Mouse (Mus musculus): ENCODE measurements around the gene Stx6.

The Stx6 gene

DNA sequence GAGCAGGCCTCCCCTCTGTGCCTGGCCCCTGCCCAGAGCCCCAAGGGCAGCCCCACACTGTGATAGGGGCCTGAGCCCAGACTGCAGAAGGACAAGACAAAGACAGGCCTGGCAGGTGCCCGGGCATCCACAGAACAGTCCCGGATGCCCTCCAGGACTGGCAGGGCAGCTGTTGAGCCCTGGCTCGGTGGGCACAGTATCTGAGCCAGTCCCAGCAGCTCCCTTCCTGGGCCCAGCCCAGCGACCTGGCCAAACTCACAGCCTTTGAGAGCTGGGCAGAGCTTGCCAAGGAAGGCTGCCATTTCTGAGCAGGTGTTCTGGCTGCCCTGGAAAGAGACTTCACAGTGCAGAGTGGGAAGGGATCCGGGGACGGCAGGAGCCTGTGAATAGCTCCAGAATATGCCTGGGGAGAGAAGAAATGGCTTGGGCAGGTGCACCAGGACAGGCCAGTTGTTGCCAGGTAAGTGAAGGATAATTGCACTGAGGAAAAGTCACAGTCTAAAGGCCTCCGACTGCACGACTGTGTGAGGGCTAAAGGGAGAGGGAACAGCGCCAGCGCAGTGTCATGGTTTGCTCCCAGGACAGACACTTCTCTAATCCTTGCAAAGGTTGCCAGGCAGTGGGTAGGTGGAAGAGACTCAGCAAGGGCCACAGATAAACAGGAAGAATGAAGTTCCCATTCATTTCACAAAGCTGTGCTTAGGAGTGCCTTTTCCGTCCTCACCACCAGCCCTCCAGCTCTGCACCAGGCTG, 51.7 kb downstream of the Stx6 start:
- DNase-seq: no peak

DNA sequence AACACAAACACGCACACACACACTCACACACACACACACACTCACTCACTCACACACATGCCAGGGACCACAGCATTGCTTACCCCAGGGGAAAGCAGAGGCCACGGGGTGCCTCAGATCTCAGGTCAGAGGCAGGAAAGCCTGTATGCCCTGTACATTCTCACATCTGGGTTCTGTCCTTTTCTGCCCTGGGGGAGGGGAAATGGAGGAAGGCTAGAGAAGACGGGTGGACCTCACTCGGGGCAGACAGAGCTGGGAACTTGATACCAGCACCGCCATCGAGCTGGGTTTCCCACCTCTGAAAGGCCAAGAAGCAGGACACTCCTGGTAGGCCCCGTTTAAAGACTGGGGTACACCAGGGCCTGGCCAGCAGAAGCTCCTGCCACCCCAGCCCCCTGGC, 52.5 kb downstream of the Stx6 start:
- no peak for DNase-seq

DNA sequence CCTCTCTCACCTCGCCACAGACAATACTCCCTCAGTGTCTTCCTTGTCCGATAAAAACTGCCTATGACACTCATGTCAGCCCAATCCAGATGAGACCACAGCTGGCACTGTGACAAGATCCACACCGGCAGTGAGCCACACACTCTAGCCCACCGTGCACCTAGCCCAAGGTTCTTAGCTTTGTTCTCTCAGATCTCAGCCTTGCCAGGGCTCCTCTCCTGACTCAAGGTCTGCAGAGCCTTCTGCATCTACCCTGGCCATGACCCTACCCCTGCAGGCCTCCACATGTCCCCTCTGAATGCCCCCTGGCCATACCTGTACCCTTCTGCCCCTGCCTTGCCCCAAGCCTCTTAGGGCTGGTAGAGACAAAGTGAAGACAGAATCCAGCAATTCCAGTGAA, 53.6 kb downstream of the Stx6 start:
- DNase-seq: no peak

DNA sequence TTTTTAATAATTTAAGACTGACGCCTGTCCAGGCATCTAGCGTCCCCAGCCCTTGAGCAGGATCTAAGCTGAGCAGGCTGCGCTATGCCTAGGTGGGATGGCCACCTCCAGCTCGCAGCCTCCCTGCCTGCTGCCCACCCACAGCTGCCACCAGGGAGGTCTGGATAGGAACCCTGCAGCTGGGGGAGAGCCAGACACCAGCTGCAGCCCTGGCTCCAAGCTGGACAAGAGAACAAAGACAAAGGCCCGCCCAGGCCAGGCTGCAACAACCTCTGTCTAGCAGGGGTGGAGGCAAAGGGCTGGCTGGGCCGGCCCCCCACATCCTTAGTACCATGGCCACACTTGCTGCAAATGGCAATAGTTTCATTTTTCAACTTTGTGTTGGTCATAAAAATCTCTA, 54.0 kb downstream of the Stx6 start:
- DNase-seq: no peak

DNA sequence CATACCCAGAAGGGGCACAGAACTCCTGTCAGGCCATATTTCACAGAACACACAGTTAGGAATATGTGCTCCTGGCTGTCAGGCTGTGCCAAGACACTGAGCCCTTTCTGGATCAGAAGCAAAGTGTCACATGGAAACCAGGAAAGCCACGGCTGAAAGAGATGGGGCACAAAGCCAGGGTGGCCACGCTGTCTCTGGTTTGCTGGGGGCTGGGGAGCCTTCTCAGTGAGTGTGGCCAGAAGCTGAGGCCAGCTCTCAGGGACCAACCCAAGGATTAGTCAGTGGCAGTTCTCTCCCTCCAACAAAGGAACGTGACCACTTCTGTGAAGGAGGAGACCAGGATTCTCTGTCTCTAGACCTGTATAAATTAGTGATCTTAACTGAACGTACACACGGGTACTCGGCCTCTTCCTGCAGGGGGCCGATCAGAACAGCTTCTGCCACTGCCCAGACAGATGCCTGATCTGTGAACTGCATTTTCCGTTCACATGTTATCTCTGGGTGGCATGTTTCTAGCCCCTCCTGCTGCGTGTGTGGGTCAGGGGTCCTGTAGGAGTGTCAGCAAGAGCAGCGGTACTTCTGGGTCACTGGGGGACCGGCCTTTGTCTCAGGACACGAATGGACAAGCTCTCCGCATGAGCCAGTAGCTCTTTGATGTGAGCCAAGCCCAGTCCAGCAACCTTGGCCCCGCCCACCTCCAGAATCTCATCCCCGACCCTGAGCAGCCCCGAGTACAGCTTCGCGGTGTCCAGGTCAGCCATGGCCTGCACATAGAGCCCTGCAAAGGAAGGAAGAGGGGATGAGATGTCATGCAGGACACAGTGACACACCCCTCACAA, 54.6 kb downstream of the Stx6 start:
- no peak for DNase-seq

DNA sequence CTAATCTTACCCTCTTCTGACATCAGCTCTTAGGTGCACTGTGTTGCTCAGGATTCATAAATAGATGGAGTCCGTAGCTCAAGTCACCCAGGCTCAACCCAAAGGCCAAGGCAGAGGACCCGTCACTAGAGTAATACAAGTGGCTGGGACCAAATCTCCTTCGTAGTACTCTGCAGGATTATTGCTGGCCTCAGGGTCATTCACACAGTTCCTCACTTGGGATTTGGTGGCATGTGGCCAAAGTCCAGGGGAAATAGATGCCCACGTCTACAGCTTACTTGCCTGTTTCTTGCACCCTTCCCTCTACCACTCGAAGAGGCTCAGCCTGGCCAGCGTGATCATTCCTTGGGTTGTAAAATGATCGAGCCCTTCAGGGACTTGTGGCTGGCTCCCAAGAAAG, 55.4 kb downstream of the Stx6 start:
- no peak for DNase-seq

DNA sequence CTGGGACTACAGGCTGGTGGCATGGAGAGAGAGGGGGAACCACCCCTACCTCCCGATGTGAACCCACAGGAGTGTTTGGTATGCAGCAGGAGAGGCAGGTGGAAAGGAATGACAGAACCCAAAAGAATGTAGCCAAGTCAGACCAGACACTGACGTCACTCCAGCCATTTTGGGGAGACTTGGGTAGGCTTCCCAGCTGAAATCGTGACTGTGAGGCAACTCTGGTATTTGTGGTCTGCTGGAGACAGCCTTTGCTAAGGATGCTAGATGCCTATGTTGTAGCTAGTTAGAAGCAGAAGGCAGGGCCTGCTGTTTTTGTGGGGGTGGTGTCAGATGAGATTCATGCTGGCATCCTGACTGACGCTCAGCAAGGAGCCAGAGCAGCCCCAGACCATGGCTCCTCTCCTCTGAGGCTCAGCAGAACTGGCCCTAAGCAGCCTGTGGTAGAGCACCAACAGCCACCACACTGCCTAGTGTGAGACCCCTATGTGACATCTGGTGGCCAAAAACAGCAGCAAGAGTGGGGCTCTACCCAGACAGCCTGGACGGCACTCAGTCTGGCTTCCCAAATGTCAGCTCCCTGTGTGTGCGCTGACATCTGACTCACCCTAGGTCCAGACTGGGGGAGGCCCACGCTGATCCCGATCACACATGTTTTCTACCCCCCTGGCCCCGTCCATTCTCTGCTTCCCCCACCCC, 56.7 kb downstream of the Stx6 start:
- peak; percentile 64 for DNase-seq

DNA sequence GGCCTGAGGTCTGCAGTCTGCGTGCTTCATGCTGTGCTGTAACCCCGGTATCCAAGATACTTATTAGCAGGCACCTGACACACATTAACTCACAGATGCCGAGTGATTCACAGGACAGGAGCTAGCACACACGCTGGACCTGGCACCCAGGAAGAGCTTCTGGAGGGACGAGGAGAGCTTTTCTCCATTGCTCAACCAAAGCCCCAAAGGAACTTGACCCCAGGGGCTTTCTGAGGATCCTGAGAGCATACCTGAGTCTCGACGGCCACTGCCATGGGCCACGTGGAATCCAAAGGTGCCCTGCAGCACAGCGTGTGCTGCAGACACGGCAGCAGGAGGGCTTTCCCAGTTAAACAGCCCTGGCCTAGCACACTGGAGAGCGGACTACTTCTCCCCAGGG, 57.8 kb downstream of the Stx6 start:
- no peak for DNase-seq

DNA sequence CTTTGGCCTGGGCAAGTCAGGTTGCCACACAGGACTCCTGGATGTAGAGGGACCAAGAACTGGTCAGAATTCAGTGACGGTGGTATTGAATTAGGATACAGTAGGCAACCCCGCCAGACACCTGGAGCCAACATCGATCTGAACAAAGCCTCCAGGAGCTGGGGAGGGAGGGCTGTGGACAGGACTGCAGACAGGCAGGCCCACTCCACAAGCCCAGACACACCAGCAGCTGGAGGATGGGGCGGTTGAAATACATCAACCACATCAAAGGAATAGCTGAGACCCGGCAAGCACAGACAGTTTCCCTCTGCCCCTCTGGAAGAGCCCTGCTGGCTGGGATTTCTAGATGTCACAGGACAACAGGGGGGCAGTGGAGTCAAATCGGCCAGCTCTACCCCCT, 58.3 kb downstream of the Stx6 start:
- DNase-seq: peak; percentile 37

DNA sequence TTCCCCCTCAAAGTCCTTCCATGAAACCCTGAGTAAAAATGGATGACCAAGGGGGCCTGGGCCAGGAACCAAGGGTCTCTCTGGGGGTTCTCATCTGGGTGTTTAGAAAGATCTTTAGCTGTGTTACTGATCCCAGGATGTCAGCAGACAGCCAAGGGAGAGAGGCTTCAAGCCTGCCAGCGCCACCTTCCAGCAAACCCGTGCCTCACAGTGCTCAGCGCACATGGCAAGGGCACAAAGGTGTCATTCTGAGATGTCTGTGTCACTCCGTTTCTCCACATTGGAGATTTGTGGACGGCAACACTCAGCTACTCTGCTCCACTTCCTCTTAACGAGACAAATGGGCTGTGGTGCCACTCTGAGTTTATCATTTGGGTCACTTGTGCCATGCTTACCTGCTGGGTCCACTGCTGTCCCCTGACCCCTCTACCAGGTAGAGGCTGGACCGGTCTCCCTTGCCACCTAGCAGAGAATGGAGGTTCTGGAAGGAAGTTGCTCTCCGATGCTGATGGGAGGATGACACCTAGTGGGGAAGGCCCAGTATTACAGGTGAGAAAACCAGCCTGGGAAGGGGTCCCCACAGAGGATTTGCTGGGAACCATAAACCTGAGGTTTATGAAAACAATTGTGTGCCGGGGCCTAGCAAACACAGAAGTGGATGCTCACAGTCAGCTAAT, 59.5 kb downstream of the Stx6 start:
- DNase-seq: peak; percentile 78

DNA sequence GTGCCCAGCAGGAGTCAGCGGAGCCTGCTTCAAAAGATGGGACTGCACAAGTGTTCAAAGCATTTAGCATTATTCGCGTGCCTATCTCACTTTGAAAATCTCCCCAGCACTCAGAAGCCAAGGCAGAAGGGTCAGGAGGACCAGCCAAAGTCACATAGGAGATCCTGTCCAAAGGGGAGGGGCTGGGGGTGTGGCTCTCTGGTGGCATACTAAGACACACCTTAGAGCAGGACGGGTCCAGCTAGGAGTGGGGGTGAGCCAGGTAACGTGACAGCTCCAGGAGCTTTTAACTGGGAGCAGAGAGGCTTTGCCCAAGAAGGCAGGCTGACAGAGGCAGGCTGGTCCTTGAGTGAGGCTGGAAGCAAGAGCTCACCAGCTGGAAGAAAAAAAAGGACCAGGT, 60.4 kb downstream of the Stx6 start:
- DNase-seq: no peak

DNA sequence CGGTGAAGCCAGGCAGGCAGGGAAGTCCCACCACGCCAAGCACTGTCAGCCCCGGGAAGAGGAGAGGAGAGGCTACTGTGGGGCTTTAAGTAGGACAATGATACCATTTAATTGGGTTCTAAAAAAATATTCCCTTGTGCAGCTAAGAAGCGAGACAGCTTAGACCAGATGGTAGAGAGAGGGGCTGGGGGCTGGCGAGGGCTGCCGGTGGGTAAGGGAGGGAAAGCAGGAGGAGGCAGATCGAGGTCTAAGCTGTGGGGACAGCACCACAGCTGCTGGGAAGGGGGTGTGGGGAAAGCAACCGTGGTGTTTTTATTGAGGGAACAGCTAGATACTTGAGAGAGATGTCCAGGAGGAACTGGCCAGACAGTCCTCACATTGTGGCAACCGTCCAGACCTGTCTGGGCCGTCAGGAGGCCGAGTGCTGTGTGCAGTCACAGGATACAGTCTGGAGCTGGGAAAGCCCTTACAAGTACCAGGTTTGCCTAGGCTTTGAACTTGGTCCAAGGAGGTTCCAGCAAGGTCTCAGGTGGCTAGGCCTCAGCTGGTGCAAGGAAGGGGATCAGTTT, 63.7 kb downstream of the Stx6 start:
- peak; percentile 43 for DNase-seq

DNA sequence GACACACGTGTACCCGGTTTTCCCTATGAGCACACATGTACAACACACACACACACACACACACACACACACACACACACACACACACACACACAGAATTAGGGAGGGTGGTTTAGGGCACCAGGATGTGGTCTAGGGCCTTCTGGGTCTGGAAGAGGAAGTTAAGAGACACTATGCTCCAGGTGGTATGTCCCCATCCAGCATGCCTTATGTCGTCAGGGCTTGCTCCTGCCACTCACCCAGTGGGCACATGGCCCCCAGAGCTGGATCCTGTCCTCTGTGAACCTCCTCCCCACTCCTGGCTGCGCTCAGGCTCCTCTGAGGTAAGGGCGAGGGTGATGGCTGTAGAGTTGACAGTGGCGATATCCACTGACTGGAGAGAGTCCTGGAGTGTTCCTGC, 64.5 kb downstream of the Stx6 start:
- DNase-seq: peak; percentile 58

DNA sequence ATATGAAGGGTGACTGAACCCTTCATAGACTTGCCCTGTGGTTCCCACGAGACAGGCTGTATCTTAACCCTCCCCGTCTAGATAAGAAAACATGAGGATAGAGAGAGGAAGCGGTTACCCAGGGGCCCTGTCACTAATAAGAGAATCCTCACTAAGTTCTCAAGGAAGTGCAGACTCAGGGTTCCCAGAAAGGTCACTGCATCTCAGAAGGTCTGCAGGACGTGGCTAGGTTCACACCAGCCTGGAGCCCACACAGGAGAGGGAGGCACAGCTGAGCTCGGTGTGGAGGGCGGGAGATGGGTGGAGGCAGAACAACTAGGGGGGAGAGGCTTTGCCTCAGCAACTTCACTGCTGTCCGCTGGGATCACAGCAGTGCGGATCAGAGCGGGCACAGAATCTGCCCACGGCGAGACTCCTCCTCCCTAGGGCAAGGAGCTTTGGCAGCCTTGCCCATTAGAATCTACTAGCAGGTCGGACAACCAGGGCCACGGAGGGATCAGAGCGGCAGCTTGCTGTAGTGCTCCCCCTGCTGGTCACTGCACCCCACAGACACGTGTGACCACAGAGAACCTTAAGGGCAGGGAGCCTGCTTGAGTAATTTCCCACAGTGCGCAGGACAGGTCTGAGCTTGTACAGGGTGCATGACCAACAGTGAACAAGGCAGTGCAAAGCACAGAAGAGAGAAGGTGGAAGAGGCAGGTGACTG, 65.5 kb downstream of the Stx6 start:
- DNase-seq: peak; percentile 87

DNA sequence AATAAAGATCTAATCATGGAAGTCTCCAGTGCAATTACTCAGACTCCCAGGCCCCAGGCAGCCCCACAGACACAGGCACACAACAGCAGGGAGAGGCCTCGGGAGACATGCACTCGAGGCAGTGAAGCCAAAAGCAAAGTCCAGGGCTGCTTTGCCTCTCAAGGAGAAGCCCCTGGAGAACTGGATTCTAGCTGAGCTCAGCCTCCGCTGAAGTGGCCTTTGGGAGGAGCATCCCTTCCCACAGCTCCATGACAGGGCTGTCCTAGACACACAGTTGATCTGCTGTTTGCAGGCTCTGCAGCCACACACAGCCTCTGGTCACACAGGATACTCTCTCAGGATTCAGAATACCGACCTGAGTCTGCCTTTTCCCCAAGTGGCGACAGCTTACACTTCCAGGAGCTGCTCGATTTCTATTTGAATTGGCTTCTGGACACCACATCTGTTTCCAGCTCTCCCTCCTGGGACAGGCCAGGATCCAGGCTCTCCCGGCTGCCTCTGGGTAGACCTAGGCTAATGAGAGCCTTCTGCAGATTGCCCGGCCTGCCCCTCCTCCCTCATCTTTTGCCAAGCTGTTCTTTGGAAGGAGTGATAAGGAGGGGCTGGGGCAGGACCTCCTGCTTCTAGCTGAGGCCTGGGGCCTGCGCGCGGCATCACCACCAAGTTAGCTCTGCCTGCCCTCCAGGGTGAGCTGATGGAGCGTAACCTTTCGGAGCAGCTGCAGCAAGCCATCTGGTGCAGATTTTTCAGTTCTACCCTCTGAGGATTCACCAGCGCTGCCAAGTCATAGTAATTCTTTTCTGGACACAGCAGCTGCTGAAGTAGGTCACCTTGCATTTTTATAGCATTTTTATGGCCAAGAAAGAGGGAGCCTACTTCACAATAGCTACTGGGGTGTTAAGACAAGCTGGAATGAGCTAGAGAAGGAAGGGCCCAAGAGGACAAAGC, 71.2 kb downstream of the Stx6 start:
- no peak for DNase-seq

DNA sequence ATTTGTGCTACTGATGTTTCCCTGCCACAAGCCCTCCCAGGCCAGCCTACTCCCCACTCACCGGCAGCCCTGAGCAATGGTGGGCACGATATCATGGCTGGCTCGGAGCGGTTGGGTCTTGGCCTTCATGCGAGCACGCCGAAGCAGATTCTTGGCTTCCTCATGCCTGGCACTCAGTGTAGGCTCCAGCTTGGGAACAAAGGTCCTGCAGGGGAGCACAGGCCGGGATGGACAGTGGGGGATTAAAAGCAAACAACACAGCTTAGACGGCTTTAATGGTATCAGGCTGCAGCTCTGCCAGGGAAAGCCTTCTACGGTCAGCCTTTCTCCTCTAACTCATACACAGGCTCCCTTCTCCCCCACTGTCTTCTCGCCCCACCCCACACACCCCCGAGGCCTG, 73.9 kb downstream of the Stx6 start:
- DNase-seq: no peak

DNA sequence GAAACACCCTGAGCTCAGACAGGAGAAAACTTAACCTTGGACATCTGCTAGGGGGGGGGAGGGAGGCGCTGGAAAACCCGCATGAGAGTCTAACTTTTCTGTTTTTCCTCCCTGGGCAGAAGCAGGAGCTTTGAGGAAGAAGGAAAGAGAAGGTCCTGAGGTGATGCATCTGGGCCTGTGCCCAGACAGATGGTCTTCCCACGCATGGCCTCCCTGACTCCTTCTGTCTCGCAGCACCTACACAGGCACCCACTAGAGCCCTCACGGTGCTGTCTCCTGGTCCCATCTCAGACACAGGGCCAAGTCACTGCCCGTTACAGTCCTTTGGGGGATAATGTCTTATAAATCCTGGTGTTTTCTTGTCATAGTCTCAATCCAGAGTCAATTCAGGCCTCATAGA, 74.3 kb downstream of the Stx6 start:
- no peak for DNase-seq

DNA sequence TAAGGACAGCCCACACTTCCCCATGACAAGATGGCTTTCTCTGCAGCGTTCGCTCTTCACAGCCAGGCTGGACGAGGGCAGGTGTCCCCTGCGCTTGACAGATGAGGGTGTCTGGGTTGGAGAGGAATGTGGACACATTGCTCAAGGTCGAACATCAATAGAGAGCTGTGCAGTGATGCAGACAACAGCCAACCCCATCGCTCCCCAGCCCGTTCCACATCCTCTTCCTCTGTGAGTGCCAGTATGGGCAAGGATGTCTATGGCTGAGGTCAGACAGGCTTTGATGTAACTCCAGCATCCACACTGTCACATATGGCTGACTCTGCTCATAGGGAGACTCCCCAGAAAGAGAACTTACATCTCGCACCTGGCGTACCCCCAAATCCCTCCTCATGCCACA, 74.9 kb downstream of the Stx6 start:
- DNase-seq: no peak

DNA sequence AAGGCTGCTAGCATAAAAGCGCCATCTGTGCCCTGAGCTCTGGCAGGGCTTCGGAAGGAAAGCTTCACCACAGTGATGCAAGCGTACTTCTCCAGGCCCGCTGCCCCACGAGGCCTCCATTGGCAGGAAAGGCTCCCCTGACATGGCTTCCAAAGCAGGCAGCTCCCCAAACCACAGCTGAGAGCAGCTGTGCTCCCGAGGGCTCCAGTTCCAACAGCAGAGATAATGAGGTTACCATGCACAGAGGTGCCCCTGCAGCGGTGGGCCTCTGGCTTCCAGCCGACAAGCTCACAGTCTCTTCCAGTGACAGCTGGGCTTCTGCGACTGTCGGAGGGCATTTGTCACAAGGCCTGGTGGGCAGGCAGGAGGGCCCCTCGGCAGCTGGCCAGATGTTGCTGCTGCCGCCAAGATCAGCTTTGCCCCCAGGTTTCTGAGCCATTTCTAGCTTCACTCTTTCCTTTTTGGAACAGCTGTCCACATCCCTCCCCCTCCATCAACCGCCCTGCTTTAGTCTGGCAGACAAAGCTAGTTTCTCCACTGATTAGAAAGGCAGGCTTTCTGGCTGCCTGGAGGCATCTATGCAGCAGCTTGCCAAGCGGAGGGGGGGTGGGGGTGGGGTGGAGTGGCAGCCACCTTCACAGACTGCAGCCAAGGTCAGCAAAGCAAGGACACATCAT, 75.6 kb downstream of the Stx6 start:
- DNase-seq: peak; percentile 73

DNA sequence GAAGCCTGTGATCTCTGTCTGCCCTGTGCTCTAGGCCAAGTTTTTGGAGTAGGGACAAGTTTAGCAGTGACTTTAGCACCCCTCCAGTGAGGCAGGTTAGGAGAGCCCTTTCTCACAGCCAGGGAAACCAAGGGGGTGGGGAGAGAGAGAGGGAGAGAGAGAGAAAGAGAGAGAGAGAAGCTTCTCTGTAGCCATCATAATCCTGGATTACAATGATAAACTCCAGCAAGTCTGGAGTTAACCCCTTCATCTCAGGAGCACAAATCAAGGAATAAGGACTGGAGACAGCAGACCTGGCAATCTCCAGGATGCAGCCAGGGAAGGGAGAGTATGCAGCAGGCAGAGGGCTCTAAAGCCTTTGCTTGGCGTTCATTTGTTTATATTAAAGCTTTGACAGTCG, 77.1 kb downstream of the Stx6 start:
- DNase-seq: no peak

All from thymus, postnatal 14 days (tissue).